Mouse (Mus musculus): ENCODE results near the gene Pptc7. TPM values are rescaled to one million over a fixed set of nuclear protein-coding genes. Genes with fewer than 3 reads are reported as not detected.

Gene Pptc7
- polyA plus RNA-seq (2016; fragmentation: Nextera tagmentation; extraction: Ambion mirVana) = 8.3 and 9.0 TPM in 2 replicates

- peaks cover 10% of the 10 kb centered on the region; the same call in 1 of the 2 replicates for H3K27me3 ChIP-seq (ENCODE audit: poor library complexity, severe bottlenecking)
- peaks cover 3% of the 10 kb centered on the region; the same call in 1 of the 2 replicates for H3K9me3 ChIP-seq
- WGBS = under 1% methylated on average over 112 of the region's 114 CpGs
- peaks cover 28% of the 10 kb centered on the region for H3K36me3 ChIP-seq (replicated peaks)
- H3K4me3 ChIP-seq = peak within 1 kb of the TSS; percentile 98
- H3K27ac ChIP-seq = peak within 1 kb of the TSS; percentile 93
- peak; percentile 89 for DNase-seq (ENCODE audit: extremely low spot score, low spot score)
- H3K4me1 ChIP-seq = peaks cover 34% of the 10 kb centered on the region
These were observed at the start of gene Pptc7 for GRCm38 (mm10) chr5:122284183-122285028. Gene Pptc7, plus strand, starts transcription at chr5:122284365.

GRCm38 (mm10) chr5:122235196-122235836 lies 48.8 kb upstream of the Pptc7 start:
- no peak for DNase-seq (ENCODE audit: extremely low spot score, low spot score)
- Histone ChIP-seq H3K27ac (peak overlapping the region; percentile 30), H3K4me1 (peaks cover 26% of the 10 kb centered on the region), H3K27me3 (ENCODE audit: poor library complexity, severe bottlenecking) (no peaks in the 10 kb centered on the region), H3K36me3 (replicated peaks) (peaks cover 34% of the 10 kb centered on the region), H3K9me3 (no peaks in the 10 kb centered on the region), H3K4me3 (no peak overlapping the region)
- WGBS = 75% methylated on average over 9 of the region's 9 CpGs

- no peak overlapping the region for H3K4me3 ChIP-seq
- no peak for DNase-seq (ENCODE audit: extremely low spot score, low spot score)
- 88% methylated on average over 5 of the region's 5 CpGs for WGBS
- no peaks in the 10 kb centered on the region for H3K9me3 ChIP-seq
- no peaks in the 10 kb centered on the region for H3K27me3 ChIP-seq (ENCODE audit: poor library complexity, severe bottlenecking)
- H3K4me1 ChIP-seq = peaks cover 26% of the 10 kb centered on the region
- H3K36me3 ChIP-seq (replicated peaks) = peaks cover 52% of the 10 kb centered on the region
- no peak overlapping the region for H3K27ac ChIP-seq
These were observed 47.0 kb upstream of the Pptc7 start for GRCm38 (mm10) chr5:122237200-122237599.

- peaks cover 40% of the 10 kb centered on the region for H3K4me1 ChIP-seq
- no peak overlapping the region for H3K4me3 ChIP-seq
- no peak overlapping the region for H3K27ac ChIP-seq
- WGBS = 78% methylated on average over 7 of the region's 7 CpGs
- DNase-seq (ENCODE audit: extremely low spot score, low spot score) = no peak
- H3K36me3 ChIP-seq (replicated peaks) = peaks cover 57% of the 10 kb centered on the region
- no peaks in the 10 kb centered on the region for H3K27me3 ChIP-seq (ENCODE audit: poor library complexity, severe bottlenecking)
- H3K9me3 ChIP-seq = no peaks in the 10 kb centered on the region
These were observed 44.5 kb upstream of the Pptc7 start for GRCm38 (mm10) chr5:122239618-122240017.

GRCm38 (mm10) chr5:122240521-122240920 lies 43.6 kb upstream of the Pptc7 start:
- DNase-seq (ENCODE audit: extremely low spot score, low spot score) = no peak
- 87% methylated on average over 11 of the region's 11 CpGs for WGBS
- Histone ChIP-seq H3K27me3 (ENCODE audit: poor library complexity, severe bottlenecking) (no peaks in the 10 kb centered on the region), H3K9me3 (no peaks in the 10 kb centered on the region), H3K36me3 (replicated peaks) (peaks cover 59% of the 10 kb centered on the region), H3K4me1 (peaks cover 42% of the 10 kb centered on the region), H3K4me3 (no peak overlapping the region), H3K27ac (no peak overlapping the region)

- H3K27ac ChIP-seq = 0 out of 2 replicates have a peak overlapping the region, but pooled peaks have one; percentile 20
These were observed 43.2 kb upstream of the Pptc7 start for GRCm38 (mm10) chr5:122240989-122241388.

GRCm38 (mm10) chr5:122242521-122243123 lies 41.5 kb upstream of the Pptc7 start:
- peaks cover 78% of the 10 kb centered on the region for H3K36me3 ChIP-seq (replicated peaks)
- H3K4me3 ChIP-seq = no peak overlapping the region
- no peaks in the 10 kb centered on the region for H3K27me3 ChIP-seq (ENCODE audit: poor library complexity, severe bottlenecking)
- WGBS = 91% methylated on average over 6 of the region's 6 CpGs
- H3K9me3 ChIP-seq = no peaks in the 10 kb centered on the region
- no peak overlapping the region for H3K27ac ChIP-seq
- H3K4me1 ChIP-seq = peaks cover 39% of the 10 kb centered on the region
- no peak for DNase-seq (ENCODE audit: extremely low spot score, low spot score)

More at GRCm38 (mm10) chr5:122240989-122241388, 43.2 kb upstream of the Pptc7 start:
- Histone ChIP-seq H3K4me1 (peaks cover 40% of the 10 kb centered on the region), H3K9me3 (no peaks in the 10 kb centered on the region), H3K4me3 (no peak overlapping the region), H3K36me3 (replicated peaks) (peaks cover 64% of the 10 kb centered on the region), H3K27me3 (ENCODE audit: poor library complexity, severe bottlenecking) (no peaks in the 10 kb centered on the region)
- DNase-seq (ENCODE audit: extremely low spot score, low spot score) = no peak
- 83% methylated on average over 1 of the region's 1 CpGs for WGBS

GRCm38 (mm10) chr5:122243781-122244523 lies 40.2 kb upstream of the Pptc7 start:
- Histone ChIP-seq H3K4me3 (no peak overlapping the region), H3K4me1 (peaks cover 35% of the 10 kb centered on the region), H3K36me3 (replicated peaks) (peaks cover 81% of the 10 kb centered on the region), H3K9me3 (no peaks in the 10 kb centered on the region), H3K27me3 (ENCODE audit: poor library complexity, severe bottlenecking) (no peaks in the 10 kb centered on the region), H3K27ac (no peak overlapping the region; the same call in 1 of the 2 replicates)
- no peak for DNase-seq (ENCODE audit: extremely low spot score, low spot score)
- WGBS = 91% methylated on average over 17 of the region's 17 CpGs

- H3K4me1 ChIP-seq = peaks cover 25% of the 10 kb centered on the region
- peak overlapping the region; percentile 32 for H3K27ac ChIP-seq
- H3K4me3 ChIP-seq = no peak overlapping the region
- H3K9me3 ChIP-seq = no peaks in the 10 kb centered on the region
- 72% methylated on average over 3 of the region's 3 CpGs for WGBS
- peaks cover 79% of the 10 kb centered on the region for H3K36me3 ChIP-seq (replicated peaks)
- no peak for DNase-seq (ENCODE audit: extremely low spot score, low spot score)
- no peaks in the 10 kb centered on the region for H3K27me3 ChIP-seq (ENCODE audit: poor library complexity, severe bottlenecking)
These were observed 39.0 kb upstream of the Pptc7 start for GRCm38 (mm10) chr5:122245186-122245585.

GRCm38 (mm10) chr5:122246547-122247167 lies 37.5 kb upstream of the Pptc7 start:
- Histone ChIP-seq H3K4me3 (no peak overlapping the region), H3K27ac (no peak overlapping the region), H3K36me3 (replicated peaks) (peaks cover 79% of the 10 kb centered on the region), H3K27me3 (ENCODE audit: poor library complexity, severe bottlenecking) (no peaks in the 10 kb centered on the region), H3K4me1 (peaks cover 25% of the 10 kb centered on the region), H3K9me3 (no peaks in the 10 kb centered on the region)
- 89% methylated on average over 10 of the region's 10 CpGs for WGBS
- no peak for DNase-seq (ENCODE audit: extremely low spot score, low spot score)

GRCm38 (mm10) chr5:122247529-122247928 lies 36.6 kb upstream of the Pptc7 start:
- Histone ChIP-seq H3K9me3 (no peaks in the 10 kb centered on the region), H3K27me3 (ENCODE audit: poor library complexity, severe bottlenecking) (no peaks in the 10 kb centered on the region), H3K4me1 (peaks cover 25% of the 10 kb centered on the region), H3K36me3 (replicated peaks) (peaks cover 79% of the 10 kb centered on the region), H3K27ac (no peak overlapping the region), H3K4me3 (no peak overlapping the region)
- DNase-seq (ENCODE audit: extremely low spot score, low spot score) = no peak
- 87% methylated on average over 11 of the region's 11 CpGs for WGBS

- 97% methylated on average over 7 of the region's 7 CpGs for WGBS
- H3K4me1 ChIP-seq = peaks cover 25% of the 10 kb centered on the region
- no peak overlapping the region for H3K27ac ChIP-seq
- no peaks in the 10 kb centered on the region for H3K27me3 ChIP-seq (ENCODE audit: poor library complexity, severe bottlenecking)
- peaks cover 79% of the 10 kb centered on the region for H3K36me3 ChIP-seq (replicated peaks)
- no peak for DNase-seq (ENCODE audit: extremely low spot score, low spot score)
- H3K4me3 ChIP-seq = no peak overlapping the region
- no peaks in the 10 kb centered on the region for H3K9me3 ChIP-seq
These were observed 36.2 kb upstream of the Pptc7 start for GRCm38 (mm10) chr5:122247934-122248333.
